Mouse (Mus musculus): Measurements from ENCODE around the gene Gsx2.

DNA sequence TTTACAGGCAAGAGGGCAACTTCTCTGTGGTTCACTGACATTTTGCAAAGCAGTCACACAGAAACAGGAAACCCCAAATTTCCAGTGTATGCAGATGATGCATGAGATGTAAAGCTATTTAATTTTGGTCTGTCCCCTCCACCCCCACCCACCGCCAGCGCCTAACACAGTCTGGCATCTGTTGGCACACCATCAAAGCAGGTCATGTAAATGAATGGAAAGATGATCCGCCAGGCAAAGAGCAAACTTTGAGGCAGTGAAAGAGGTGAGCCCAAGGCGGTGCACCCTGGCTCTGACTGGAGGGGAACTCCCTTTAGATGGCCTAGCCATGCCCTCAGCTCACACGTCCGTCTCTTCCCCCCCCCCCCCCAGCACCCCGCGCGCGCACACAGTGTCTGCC is 8.7 kb upstream of the Gsx2 start:
- no peak for TF ChIP-seq POLR2A (IDR thresholded peaks at IDR 0.05; ENCODE audit: extremely low read depth, insufficient read depth, low read length)
- no peak for TF ChIP-seq CTCF (IDR thresholded peaks at IDR 0.05; ENCODE audit: low read depth, low read length)

Measured in liver, adult 2 months (tissue).